Mouse (Mus musculus): ENCODE measurements at regions not wholly inside any gene's neighbourhood (a gene's known extent, or its start where the extent isn't known, plus 50 kb on each side); places are given as distances from the start of the nearest gene placed in this dataset.

DNA sequence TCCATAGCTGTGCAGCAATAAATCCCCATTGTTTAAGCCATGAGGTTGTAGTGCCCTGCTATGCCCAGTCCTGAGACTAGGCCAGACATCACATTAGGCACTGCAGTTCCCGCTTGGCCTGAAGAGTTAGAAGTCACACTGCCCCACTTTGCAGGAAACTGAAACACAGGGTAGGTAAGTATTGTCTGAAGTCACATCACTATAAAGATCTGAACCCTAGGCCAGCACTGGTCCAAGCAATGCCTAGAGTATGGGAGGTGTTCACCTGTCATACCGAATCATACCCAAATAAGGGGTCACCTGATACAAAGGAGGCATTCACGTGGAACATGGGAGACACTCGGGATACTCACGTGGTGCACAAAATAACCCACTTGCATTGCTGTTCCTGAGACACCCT is 111.6 kb upstream of the Ptprt start:
- Histone ChIP-seq H3K27me3 (ENCODE audit: control insufficient read depth, insufficient read depth, low read length) (no peaks in the 10 kb centered on the region), H3K9ac (ENCODE audit: low read length) (no peak overlapping the region), H3K4me2 (ENCODE audit: low read depth, low read length, severe bottlenecking) (no peak overlapping the region), H3K4me1 (replicated peaks; ENCODE audit: control insufficient read depth, insufficient read depth, low read length) (no peaks in the 10 kb centered on the region), H3K27ac (ENCODE audit: low read depth, low read length) (no peak overlapping the region), H3K36me3 (ENCODE audit: control insufficient read depth, insufficient read depth, low read length) (no peaks in the 10 kb centered on the region), H3K9me3 (ENCODE audit: control insufficient read depth, low read length) (no peaks in the 10 kb centered on the region), H3K4me3 (ENCODE audit: low read depth, low read length) (no peak overlapping the region)
- ATAC-seq (replicated peaks; ENCODE audit: low FRiP score) (no peak), DNase-seq (ENCODE audit: low spot score) (no peak)
- 84% methylated on average over 5 of the region's 5 CpGs for WGBS

DNA sequence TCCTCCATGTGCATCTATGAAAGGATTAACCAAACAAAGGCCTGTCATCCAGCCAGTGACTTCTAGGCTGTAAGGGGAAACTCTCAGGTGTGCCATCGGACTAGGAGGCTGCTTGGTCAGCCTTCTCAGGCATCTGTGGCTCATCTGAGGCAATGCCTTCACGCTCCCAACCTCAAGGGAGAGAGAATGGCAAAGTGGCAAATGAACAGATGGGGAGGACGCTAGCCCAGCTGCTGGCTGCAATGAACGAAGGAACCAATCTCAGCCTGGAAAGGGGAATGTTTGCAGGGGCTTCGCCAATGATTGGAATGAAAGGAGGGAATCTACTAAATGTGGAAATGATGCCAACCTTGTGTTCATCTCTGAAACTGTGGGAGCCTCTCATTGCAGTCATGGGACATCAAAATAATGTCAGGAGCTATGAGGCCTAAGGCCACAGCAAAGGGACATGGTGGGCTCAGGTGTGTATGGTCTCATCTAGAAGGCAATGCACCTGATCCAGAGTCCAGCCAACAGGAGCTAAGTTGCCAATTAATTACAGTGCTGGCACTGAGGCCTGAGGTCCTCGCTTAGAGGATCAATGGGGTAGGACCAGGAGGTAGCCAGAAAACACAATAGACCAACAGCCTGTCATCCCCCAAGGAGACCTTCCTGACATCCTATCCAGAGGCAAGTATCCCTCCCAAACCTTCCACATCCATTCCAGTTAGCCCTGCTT is 108.9 kb upstream of the Ptprt start:
- Histone ChIP-seq H3K9ac (ENCODE audit: low read length) (no peak overlapping the region), H3K4me1 (replicated peaks; ENCODE audit: control insufficient read depth, insufficient read depth, low read length) (no peaks in the 10 kb centered on the region), H3K27ac (ENCODE audit: low read depth, low read length) (no peak overlapping the region), H3K9me3 (ENCODE audit: control insufficient read depth, low read length) (no peaks in the 10 kb centered on the region), H3K27me3 (ENCODE audit: control insufficient read depth, insufficient read depth, low read length) (no peaks in the 10 kb centered on the region), H3K36me3 (ENCODE audit: control insufficient read depth, insufficient read depth, low read length) (no peaks in the 10 kb centered on the region), H3K4me3 (ENCODE audit: low read depth, low read length) (no peak overlapping the region), H3K4me2 (ENCODE audit: low read depth, low read length, severe bottlenecking) (no peak overlapping the region)
- DNase-seq (ENCODE audit: low spot score) (no peak), ATAC-seq (replicated peaks; ENCODE audit: low FRiP score) (no peak)
- 83% methylated on average over 6 of the region's 6 CpGs for WGBS

DNA sequence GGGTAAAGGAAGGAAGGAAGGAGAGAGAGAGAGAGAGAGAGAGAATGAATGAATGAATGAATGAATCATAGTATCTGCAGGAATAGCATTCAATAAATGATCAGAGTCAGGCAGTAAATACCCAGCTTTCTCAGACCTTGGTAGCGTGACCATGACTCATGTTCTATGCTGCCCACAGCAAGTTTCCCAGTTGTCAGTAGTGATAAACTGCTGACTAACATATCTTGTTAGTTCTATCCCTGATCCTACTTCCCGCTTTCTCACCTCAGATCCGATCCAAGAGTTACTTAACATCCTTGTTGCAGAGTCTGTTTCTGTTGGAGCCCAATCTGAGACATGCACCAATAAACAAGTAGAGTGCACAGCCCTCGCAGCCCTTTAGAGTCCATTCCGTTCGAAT is 103.1 kb upstream of the Ptprt start:
- Histone ChIP-seq H3K4me2 (ENCODE audit: low read depth, low read length, severe bottlenecking) (no peak overlapping the region), H3K36me3 (ENCODE audit: control insufficient read depth, insufficient read depth, low read length) (no peaks in the 10 kb centered on the region), H3K4me1 (replicated peaks; ENCODE audit: control insufficient read depth, insufficient read depth, low read length) (no peaks in the 10 kb centered on the region), H3K27me3 (ENCODE audit: control insufficient read depth, insufficient read depth, low read length) (no peaks in the 10 kb centered on the region), H3K4me3 (ENCODE audit: low read depth, low read length) (no peak overlapping the region), H3K9ac (ENCODE audit: low read length) (no peak overlapping the region), H3K9me3 (ENCODE audit: control insufficient read depth, low read length) (no peaks in the 10 kb centered on the region), H3K27ac (ENCODE audit: low read depth, low read length) (no peak overlapping the region)
- DNase-seq (ENCODE audit: low spot score) = no peak
- no peak for ATAC-seq (replicated peaks; ENCODE audit: low FRiP score)
- 89% methylated on average over 6 of the region's 6 CpGs for WGBS

DNA sequence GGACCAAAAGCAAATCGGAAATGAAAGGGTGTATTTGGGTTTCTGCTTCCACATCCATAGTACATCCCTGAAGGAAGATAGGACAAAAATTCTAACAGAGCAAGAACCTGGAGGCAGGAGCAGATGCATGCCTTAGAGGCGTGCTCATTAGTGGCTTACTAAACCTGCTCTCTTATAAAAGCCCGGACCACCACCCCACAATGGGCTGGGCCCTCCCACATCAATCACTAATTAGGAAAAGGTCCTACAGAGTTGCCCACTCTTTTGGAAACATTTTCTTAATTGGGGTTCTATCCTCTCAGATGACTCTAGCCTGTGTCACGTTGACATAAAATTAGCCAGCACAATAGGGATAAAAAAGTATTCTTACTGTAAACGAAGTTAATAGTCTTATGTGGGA is 79.6 kb upstream of the Ptprt start:
- peak; percentile 93 for ATAC-seq (replicated peaks; ENCODE audit: low FRiP score)

DNA sequence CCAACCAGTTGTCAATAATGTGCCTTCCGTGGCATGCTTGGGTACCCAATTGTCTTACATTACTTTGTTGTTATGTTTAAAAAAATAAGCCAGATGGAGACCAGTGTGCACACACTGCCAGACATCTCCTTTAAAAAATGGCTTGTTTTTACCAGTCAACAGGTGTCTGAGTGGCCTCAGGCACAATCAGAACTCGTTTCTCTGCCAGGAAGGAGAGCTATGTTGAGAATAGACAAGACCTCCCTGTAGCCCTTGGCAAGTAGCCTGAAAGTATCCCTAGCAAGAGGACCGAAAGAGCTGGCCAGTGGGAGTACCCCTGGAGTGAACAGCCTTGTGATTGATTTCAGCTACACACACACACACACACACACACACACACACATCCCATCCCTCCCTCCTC is 74.8 kb upstream of the Ptprt start:
- DNase-seq (ENCODE audit: low spot score) = no peak
- no peak overlapping the region for H3K4me2 ChIP-seq (ENCODE audit: low read depth, low read length, severe bottlenecking)
- H3K9ac ChIP-seq (ENCODE audit: low read length) = no peak overlapping the region
- no peaks in the 10 kb centered on the region for H3K9me3 ChIP-seq (ENCODE audit: control insufficient read depth, low read length)
- ATAC-seq (replicated peaks; ENCODE audit: low FRiP score) = no peak
- no peak overlapping the region for H3K4me3 ChIP-seq (ENCODE audit: low read depth, low read length)
- H3K36me3 ChIP-seq (ENCODE audit: control insufficient read depth, insufficient read depth, low read length) = no peaks in the 10 kb centered on the region
- no peak overlapping the region for H3K27ac ChIP-seq (ENCODE audit: low read depth, low read length)
- WGBS = 77% methylated on average over 3 of the region's 3 CpGs
- H3K4me1 ChIP-seq (replicated peaks; ENCODE audit: control insufficient read depth, insufficient read depth, low read length) = peaks cover 3% of the 10 kb centered on the region; the same call in 1 of the 2 replicates
- no peaks in the 10 kb centered on the region for H3K27me3 ChIP-seq (ENCODE audit: control insufficient read depth, insufficient read depth, low read length)

More for the DNA sequence above, 79.6 kb upstream of the Ptprt start:
- WGBS = 44% methylated on average over 5 of the region's 5 CpGs
- Histone ChIP-seq H3K36me3 (ENCODE audit: control insufficient read depth, insufficient read depth, low read length) (no peaks in the 10 kb centered on the region), H3K4me3 (ENCODE audit: low read depth, low read length) (no peak overlapping the region), H3K4me1 (replicated peaks; ENCODE audit: control insufficient read depth, insufficient read depth, low read length) (peaks cover 3% of the 10 kb centered on the region; the same call in 1 of the 2 replicates), H3K9me3 (ENCODE audit: control insufficient read depth, low read length) (no peaks in the 10 kb centered on the region), H3K27ac (ENCODE audit: low read depth, low read length) (no peak overlapping the region), H3K27me3 (ENCODE audit: control insufficient read depth, insufficient read depth, low read length) (0 out of 2 replicates have a peak, but pooled peaks cover 2% of the 10 kb centered on the region), H3K4me2 (ENCODE audit: low read depth, low read length, severe bottlenecking) (no peak overlapping the region), H3K9ac (ENCODE audit: low read length) (no peak overlapping the region)
- DNase-seq (ENCODE audit: low spot score) = peak; percentile 70

DNA sequence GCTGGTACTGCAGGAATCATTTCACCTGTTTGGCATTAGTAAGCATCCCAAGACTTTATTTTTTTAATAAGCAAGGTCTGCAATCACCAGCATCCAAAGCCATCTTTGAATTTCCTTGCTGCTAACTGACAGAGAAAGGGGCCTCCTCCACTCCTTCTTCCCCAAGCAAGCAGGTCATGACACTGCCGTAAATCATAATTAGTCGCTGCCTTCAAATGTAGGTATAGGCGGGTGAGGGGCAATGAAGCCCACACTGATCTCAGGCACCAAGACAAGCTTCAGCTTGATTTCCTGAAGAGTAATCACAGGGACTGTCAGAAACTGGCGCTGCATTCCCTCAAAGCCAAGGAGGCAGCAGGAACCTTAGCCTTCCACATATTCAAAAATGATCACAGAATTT is 73.3 kb upstream of the Ptprt start:
- Histone ChIP-seq H3K9me3 (ENCODE audit: control insufficient read depth, low read length) (no peaks in the 10 kb centered on the region), H3K4me1 (replicated peaks; ENCODE audit: control insufficient read depth, insufficient read depth, low read length) (no peaks in the 10 kb centered on the region), H3K4me2 (ENCODE audit: low read depth, low read length, severe bottlenecking) (no peak overlapping the region), H3K4me3 (ENCODE audit: low read depth, low read length) (no peak overlapping the region), H3K27ac (ENCODE audit: low read depth, low read length) (no peak overlapping the region), H3K27me3 (ENCODE audit: control insufficient read depth, insufficient read depth, low read length) (no peaks in the 10 kb centered on the region), H3K9ac (ENCODE audit: low read length) (no peak overlapping the region), H3K36me3 (ENCODE audit: control insufficient read depth, insufficient read depth, low read length) (no peaks in the 10 kb centered on the region)
- DNase-seq (ENCODE audit: low spot score) (no peak), ATAC-seq (replicated peaks; ENCODE audit: low FRiP score) (no peak)
- WGBS = 92% methylated on average over 4 of the region's 4 CpGs

DNA sequence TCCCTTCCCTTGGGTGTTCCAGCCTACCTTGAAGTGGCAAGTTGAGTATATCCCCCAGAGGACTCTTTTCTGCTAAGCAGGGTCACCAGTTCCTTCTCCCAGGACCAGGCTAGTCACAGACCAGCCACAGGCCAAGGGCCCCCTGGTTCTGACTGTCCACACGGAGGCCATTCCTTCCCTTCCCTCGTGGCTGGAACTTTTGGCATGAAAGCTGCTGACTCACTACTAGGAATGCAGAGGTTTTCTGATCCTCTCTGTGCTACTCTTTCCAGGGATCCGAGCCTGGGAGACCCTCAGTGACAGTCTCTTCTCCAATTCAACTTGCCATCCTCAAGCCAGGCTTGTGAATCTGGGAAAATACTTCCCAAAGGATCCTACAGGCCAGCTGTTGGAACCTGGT is 59.1 kb upstream of the Ptprt start:
- H3K36me3 ChIP-seq (ENCODE audit: control insufficient read depth, insufficient read depth, low read length) = no peaks in the 10 kb centered on the region
- 71% methylated on average over 3 of the region's 3 CpGs for WGBS
- ATAC-seq (replicated peaks; ENCODE audit: low FRiP score) = no peak
- no peak overlapping the region for H3K9ac ChIP-seq (ENCODE audit: low read length)
- no peak overlapping the region for H3K4me3 ChIP-seq (ENCODE audit: low read depth, low read length)
- H3K4me2 ChIP-seq (ENCODE audit: low read depth, low read length, severe bottlenecking) = no peak overlapping the region
- no peak overlapping the region for H3K27ac ChIP-seq (ENCODE audit: low read depth, low read length)
- no peaks in the 10 kb centered on the region for H3K27me3 ChIP-seq (ENCODE audit: control insufficient read depth, insufficient read depth, low read length)
- H3K9me3 ChIP-seq (ENCODE audit: control insufficient read depth, low read length) = no peaks in the 10 kb centered on the region
- no peak for DNase-seq (ENCODE audit: low spot score)
- H3K4me1 ChIP-seq (replicated peaks; ENCODE audit: control insufficient read depth, insufficient read depth, low read length) = no peaks in the 10 kb centered on the region

DNA sequence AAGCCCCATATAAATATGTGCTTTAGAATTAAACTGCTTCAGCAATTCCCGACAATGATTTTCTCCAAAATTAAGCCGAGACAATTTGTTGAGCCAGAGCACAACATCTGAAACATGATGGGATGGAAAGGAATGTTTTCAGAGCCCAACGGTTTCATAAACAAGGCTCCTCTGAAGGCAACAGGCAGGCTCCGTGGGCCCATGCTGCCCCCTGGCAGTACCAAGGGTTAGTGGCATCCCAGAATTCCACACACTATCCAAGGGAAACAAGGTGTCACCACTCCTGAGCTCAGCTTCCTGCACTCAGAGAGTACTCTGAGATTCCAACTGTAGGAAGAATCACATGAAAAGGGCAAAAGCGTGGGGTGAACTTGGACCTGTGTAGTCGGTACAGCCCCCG is 57.5 kb upstream of the Ptprt start:
- H3K9me3 ChIP-seq (ENCODE audit: control insufficient read depth, low read length) = no peaks in the 10 kb centered on the region
- no peaks in the 10 kb centered on the region for H3K36me3 ChIP-seq (ENCODE audit: control insufficient read depth, insufficient read depth, low read length)
- DNase-seq (ENCODE audit: low spot score) = no peak
- H3K27ac ChIP-seq (ENCODE audit: low read depth, low read length) = no peak overlapping the region
- H3K9ac ChIP-seq (ENCODE audit: low read length) = no peak overlapping the region
- WGBS = 78% methylated on average over 7 of the region's 7 CpGs
- no peak overlapping the region for H3K4me3 ChIP-seq (ENCODE audit: low read depth, low read length)
- H3K27me3 ChIP-seq (ENCODE audit: control insufficient read depth, insufficient read depth, low read length) = no peaks in the 10 kb centered on the region
- ATAC-seq (replicated peaks; ENCODE audit: low FRiP score) = no peak
- H3K4me1 ChIP-seq (replicated peaks; ENCODE audit: control insufficient read depth, insufficient read depth, low read length) = no peaks in the 10 kb centered on the region
- no peak overlapping the region for H3K4me2 ChIP-seq (ENCODE audit: low read depth, low read length, severe bottlenecking)

DNA sequence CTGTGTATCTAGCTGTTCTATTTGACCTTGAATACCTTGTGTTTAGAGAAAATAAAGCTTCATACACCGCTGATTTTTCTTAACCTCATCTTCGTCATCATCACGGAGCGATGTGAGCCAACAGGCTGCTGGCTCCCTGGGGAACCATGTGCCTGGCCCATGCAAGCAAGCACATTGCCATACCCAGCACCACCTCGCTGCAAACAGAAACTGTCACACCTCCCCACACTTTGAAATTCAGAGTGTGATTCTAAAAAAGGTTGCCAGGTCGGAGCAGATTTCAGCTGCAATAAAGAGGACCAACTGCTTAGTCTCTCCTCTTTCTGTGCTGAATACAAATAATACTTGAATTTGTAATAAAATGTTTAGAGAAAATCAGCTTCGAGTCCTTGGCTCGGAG is 54.0 kb upstream of the Ptprt start:
- Histone ChIP-seq H3K4me3 (ENCODE audit: low read depth, low read length) (no peak overlapping the region), H3K36me3 (ENCODE audit: control insufficient read depth, insufficient read depth, low read length) (no peaks in the 10 kb centered on the region), H3K4me1 (replicated peaks; ENCODE audit: control insufficient read depth, insufficient read depth, low read length) (no peaks in the 10 kb centered on the region), H3K9ac (ENCODE audit: low read length) (no peak overlapping the region), H3K4me2 (ENCODE audit: low read depth, low read length, severe bottlenecking) (no peak overlapping the region), H3K27ac (ENCODE audit: low read depth, low read length) (no peak overlapping the region), H3K9me3 (ENCODE audit: control insufficient read depth, low read length) (no peaks in the 10 kb centered on the region), H3K27me3 (ENCODE audit: control insufficient read depth, insufficient read depth, low read length) (no peaks in the 10 kb centered on the region)
- ATAC-seq (replicated peaks; ENCODE audit: low FRiP score) (no peak), DNase-seq (ENCODE audit: low spot score) (no peak)
- 89% methylated on average over 8 of the region's 8 CpGs for WGBS
